Mouse (Mus musculus) megakaryocyte, embryonic 14.5 days (primary cell): ENCODE data around the gene Gm20388. TPM values are rescaled to one million over a fixed set of nuclear protein-coding genes. Genes with fewer than 3 reads are reported as not detected.
"Not testable (repeated sequence)": the region's sequence is repeated elsewhere in the genome, so short reads cannot be mapped to it uniquely, and the experiment has no call there.

Experiments used
- H3K27me3 ChIP-seq: replicated peaks from 2 replicates; pipeline ENCODE3; 2012; ENCODE audit warnings: inconsistent platforms
- H3K36me3 ChIP-seq: replicated peaks from 2 replicates; pipeline ENCODE3; 2012; ENCODE audit warnings: low read length, inconsistent platforms, mixed read lengths
- H3K4me1 ChIP-seq: 2 replicates; pipeline ENCODE4 v1.6.1; 2012; ENCODE audit warnings: inconsistent platforms
- H3K4me3 ChIP-seq: replicated peaks from 2 replicates; pipeline ENCODE3; 2012; ENCODE audit warnings: moderate library complexity, mild to moderate bottlenecking, inconsistent platforms
- H3K9me3 ChIP-seq: 2 replicates; pipeline ENCODE4 v1.6.1; 2012; ENCODE audit warnings: inconsistent platforms
- FLI1 ChIP-seq: IDR thresholded peaks from 2 replicates; pipeline ENCODE4 v1.6.1; 2012; ENCODE audit warnings: low read length, inconsistent platforms, mixed read lengths
- GATA1 ChIP-seq: IDR thresholded peaks from 3 replicates; pipeline ENCODE4 v1.6.1; 2012; ENCODE audit warnings: mixed read lengths, low read length, inconsistent platforms, borderline replicate concordance
- polyA plus RNA-seq: library from polyadenylated mRNA; stranded (reverse); fragments of >175 nt; gene quantifications from 2 replicates; pipeline ENCODE4 v1.2.3, GENCODE M21; 2012; ENCODE audit warnings: low replicate concordance; ENCODE audit not compliant: insufficient read depth

Gene Gm20388
- polyA plus RNA-seq, 1 experiment: 111 TPM

DNA sequence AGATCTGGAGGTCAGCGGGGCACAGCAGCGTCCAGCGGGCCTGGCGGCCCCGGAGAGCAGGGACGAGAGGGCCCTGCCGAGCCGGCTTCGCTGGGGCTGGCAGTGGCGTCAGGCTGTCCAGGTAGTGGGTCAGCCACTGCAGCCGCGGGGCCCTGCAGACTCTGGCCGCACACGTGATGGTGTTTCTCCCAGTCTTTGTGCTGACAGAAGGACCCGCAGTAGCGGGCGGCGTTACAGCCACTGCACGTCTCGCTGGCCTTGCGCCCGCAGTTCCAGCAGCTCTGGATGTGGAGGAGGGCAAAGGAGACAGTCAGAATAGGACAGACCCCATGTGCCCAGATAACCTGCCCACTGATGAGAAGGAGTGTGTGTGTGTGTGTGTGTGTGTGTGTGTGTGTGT is 2720.1 kb downstream of the Gm20388 start:
- Histone ChIP-seq H3K4me3 (no peak overlapping the region), H3K4me1 (peaks cover 48% of the 10 kb centered on the region), H3K36me3 (peaks cover 91% of the 10 kb centered on the region), H3K27me3 (no peaks in the 10 kb centered on the region), H3K9me3 (no peaks in the 10 kb centered on the region)
- no peak for TF ChIP-seq GATA1
- no peak for TF ChIP-seq FLI1

GRCm38 (mm10) chr8:122632134-122632533 is 2721.5 kb downstream of the Gm20388 start:
- not testable (repeated sequence) for H3K9me3 ChIP-seq, H3K27me3 ChIP-seq, H3K4me3 ChIP-seq
- peaks cover 39% of the 10 kb centered on the region for H3K4me1 ChIP-seq
- peaks cover 96% of the 10 kb centered on the region for H3K36me3 ChIP-seq

GRCm38 (mm10) chr8:122633205-122633604 is 2722.6 kb downstream of the Gm20388 start:
- Histone ChIP-seq H3K4me1 (peaks cover 35% of the 10 kb centered on the region), H3K36me3 (peaks cover 96% of the 10 kb centered on the region), H3K9me3 (no peaks in the 10 kb centered on the region), H3K4me3 (no peak overlapping the region), H3K27me3 (no peaks in the 10 kb centered on the region)
- TF ChIP-seq GATA1 (no peak), FLI1 (no peak)

DNA sequence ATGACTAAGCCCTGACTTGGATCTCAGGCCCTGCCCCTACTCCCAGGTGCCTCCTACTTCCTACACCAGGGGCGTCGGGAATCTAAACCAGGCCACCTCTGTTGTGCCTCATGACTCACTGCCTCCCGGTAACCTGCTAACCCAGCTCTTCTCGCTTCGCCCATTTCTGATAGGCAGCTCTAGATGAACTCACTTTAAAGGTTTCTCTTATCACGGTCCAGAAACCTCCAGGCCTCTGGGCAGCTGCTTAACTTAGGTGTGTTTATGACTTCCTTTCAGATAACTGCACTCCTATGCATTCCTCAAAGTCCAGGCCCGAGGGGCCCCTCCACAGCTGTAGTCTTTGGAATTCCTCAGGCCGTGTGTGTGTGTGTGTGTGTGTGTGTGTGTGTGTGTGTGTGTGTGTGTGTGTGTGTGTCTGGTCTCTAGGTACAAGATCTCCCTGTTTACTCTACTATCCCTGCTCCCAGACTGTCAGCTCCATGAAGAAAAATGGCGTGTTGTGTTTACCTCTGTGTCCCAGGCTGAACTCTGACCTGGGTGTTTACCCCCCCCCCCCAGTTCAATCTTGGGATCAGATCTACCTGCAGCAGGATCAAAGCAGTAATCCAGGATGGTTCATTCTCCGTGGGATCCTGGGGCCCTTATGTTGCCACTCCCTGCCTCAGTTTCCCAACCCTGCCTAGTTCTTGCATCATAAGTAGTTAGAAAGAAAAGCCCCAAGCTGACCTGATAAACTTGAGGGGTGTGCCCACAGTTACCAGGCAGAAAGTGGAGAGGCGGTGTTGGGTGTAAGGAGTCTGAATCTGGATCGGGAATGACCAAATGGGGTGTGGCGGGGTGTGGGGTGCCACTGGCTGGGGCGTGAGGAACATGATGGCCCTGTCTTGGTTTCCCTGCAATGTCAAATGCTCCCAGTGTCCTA is 2725.5 kb downstream of the Gm20388 start:
- peaks cover 96% of the 10 kb centered on the region for H3K36me3 ChIP-seq
- no peak for TF ChIP-seq GATA1
- no peak for TF ChIP-seq FLI1
- H3K4me3 ChIP-seq: no peak overlapping the region
- H3K4me1 ChIP-seq: peaks cover 28% of the 10 kb centered on the region; the same call in 1 of the 2 replicates
- H3K9me3 ChIP-seq: no peaks in the 10 kb centered on the region
- H3K27me3 ChIP-seq: no peaks in the 10 kb centered on the region

DNA sequence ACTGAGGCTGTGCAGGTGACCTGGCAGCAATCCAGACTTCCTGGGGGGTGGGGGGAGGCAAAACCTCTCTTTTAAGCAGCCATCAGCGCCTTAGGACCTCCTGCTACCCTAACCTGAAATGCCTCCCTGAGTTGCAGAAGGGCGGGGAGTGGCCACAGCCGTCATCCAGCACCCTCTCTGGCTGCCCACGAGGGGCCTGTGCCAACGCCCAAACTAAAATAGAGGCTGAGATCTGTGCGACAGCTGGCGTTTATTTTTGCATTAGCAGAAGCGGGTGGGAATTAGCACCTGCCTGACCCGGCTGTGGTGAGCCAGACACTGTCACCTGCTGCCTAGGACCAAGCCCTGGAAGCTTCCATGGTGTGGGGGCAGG is 2726.1 kb downstream of the Gm20388 start:
- peaks cover 100% of the 10 kb centered on the region for H3K36me3 ChIP-seq
- no peaks in the 10 kb centered on the region for H3K27me3 ChIP-seq
- no peaks in the 10 kb centered on the region for H3K9me3 ChIP-seq
- TF ChIP-seq GATA1: no peak
- no peak for TF ChIP-seq FLI1
- no peak overlapping the region for H3K4me3 ChIP-seq
- H3K4me1 ChIP-seq: peaks cover 32% of the 10 kb centered on the region; the same call in 1 of the 2 replicates

- no peak overlapping the region for H3K4me3 ChIP-seq
- H3K27me3 ChIP-seq: no peaks in the 10 kb centered on the region
- peaks cover 100% of the 10 kb centered on the region for H3K36me3 ChIP-seq
- no peaks in the 10 kb centered on the region for H3K9me3 ChIP-seq
- peaks cover 36% of the 10 kb centered on the region; the same call in 1 of the 2 replicates for H3K4me1 ChIP-seq
- TF ChIP-seq GATA1 (no peak), FLI1 (no peak)
Measured at GRCm38 (mm10) chr8:122637230-122637629, 2726.6 kb downstream of the Gm20388 start.

DNA sequence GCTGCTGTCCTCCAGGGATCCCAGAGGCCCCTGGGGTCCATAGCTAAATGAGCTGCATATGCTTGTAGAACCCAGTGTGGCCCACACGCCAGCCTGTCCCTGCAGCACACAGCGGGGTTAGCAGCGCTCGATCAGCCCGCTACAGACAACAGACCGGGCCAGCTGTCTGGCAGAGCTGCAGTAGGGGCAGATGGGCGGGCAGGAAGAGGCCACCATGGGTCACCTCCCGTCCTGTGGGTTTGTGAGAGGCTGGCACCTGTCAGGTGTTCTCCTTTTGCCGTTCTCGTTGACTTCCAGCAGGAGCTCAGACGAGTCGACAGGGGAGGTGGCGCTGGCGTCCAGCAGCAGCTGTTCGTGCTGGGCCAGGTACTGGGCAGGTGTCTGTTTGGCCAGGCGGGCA is 2728.0 kb downstream of the Gm20388 start:
- Histone ChIP-seq H3K4me1 (peaks cover 46% of the 10 kb centered on the region; the same call in 1 of the 2 replicates), H3K4me3 (no peak overlapping the region), H3K9me3 (no peaks in the 10 kb centered on the region), H3K36me3 (peaks cover 100% of the 10 kb centered on the region), H3K27me3 (no peaks in the 10 kb centered on the region)
- TF ChIP-seq GATA1: no peak
- no peak for TF ChIP-seq FLI1

- Histone ChIP-seq H3K36me3 (peaks cover 100% of the 10 kb centered on the region), H3K27me3 (no peaks in the 10 kb centered on the region), H3K4me3 (no peak overlapping the region), H3K9me3 (no peaks in the 10 kb centered on the region), H3K4me1 (peaks cover 57% of the 10 kb centered on the region)
- TF ChIP-seq GATA1: no peak
- no peak for TF ChIP-seq FLI1
Measured at GRCm38 (mm10) chr8:122639521-122640248, 2729.0 kb downstream of the Gm20388 start.

- TF ChIP-seq FLI1: no peak
- no peak for TF ChIP-seq GATA1
- Histone ChIP-seq H3K9me3 (no peaks in the 10 kb centered on the region), H3K36me3 (peaks cover 100% of the 10 kb centered on the region), H3K27me3 (no peaks in the 10 kb centered on the region), H3K4me3 (no peak overlapping the region), H3K4me1 (peaks cover 63% of the 10 kb centered on the region)
Measured at GRCm38 (mm10) chr8:122640825-122641224, 2730.2 kb downstream of the Gm20388 start.

DNA sequence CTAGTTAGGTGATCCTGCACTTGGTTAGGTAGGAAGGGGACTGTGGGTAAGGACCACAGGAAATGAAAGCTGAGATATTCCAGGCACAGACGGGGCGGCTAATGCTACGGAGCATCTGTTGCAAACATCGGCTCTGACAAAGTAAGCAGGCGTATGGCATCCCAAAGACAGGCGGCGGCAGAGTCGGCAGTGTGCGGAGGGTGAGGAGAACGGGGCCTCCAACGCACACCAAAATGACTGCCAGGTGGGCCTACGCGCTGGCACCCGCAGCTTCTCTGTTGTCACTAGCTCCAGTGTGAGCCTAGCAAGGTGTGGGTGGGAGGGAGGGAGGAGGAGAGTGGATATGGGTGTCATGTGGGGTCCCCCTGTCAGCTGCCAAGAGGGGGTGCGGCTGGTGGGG is 2730.8 kb downstream of the Gm20388 start:
- no peak overlapping the region for H3K4me3 ChIP-seq

More for the DNA sequence above, 2730.8 kb downstream of the Gm20388 start:
- no peaks in the 10 kb centered on the region for H3K9me3 ChIP-seq
- TF ChIP-seq FLI1 (no peak), GATA1 (no peak)
- peaks cover 69% of the 10 kb centered on the region for H3K4me1 ChIP-seq
- H3K36me3 ChIP-seq: peaks cover 100% of the 10 kb centered on the region
- H3K27me3 ChIP-seq: no peaks in the 10 kb centered on the region
